Mouse (Mus musculus) megakaryocyte, embryonic 14.5 days (primary cell): ENCODE measurements around the gene Ube2f.

Experiments used
- FLI1 ChIP-seq: IDR thresholded peaks from 2 replicates; pipeline ENCODE4 v1.6.1; 2012; ENCODE audit warnings: low read length, inconsistent platforms, mixed read lengths
- GATA1 ChIP-seq: IDR thresholded peaks from 3 replicates; pipeline ENCODE4 v1.6.1; 2012; ENCODE audit warnings: mixed read lengths, low read length, inconsistent platforms, borderline replicate concordance

- no peak for TF ChIP-seq FLI1
- TF ChIP-seq GATA1: no peak
These were observed 34.1 kb upstream of the Ube2f start for GRCm38 (mm10) chr1:91215981-91216380.
